Mouse (Mus musculus) C2C12 (cell line): ENCODE measurements around the gene Reep6.

Source experiments
- CTCF ChIP-seq: IDR thresholded peaks from one replicate; pipeline ENCODE4 v1.5.1; 2011; ENCODE audit not compliant: control insufficient read depth, insufficient read depth, insufficient read length
- MYOG ChIP-seq: IDR thresholded peaks from one replicate; pipeline ENCODE4 v1.6.1; 2011; ENCODE audit not compliant: control insufficient read depth, insufficient read length; ENCODE audit errors: extremely low read depth

- TF ChIP-seq CTCF = no peak
- no peak for TF ChIP-seq MYOG
Measured at GRCm38 (mm10) chr10:80344131-80344661, 14.4 kb downstream of the Reep6 start.
